Mouse (Mus musculus) common myeloid progenitor, adult 5-6 weeks (primary cell): Measurements from ENCODE around the gene Tulp1. TPM values are rescaled to one million over a fixed set of nuclear protein-coding genes. Genes with fewer than 3 reads are reported as not detected.

ENCODE experiments used
- ATAC-seq: replicated peaks from 2 replicates; pipeline ENCODE4 v1.8.0; 2016; ENCODE audit warnings: low read depth, mild to moderate bottlenecking, moderate TSS enrichment, inconsistent platforms; ENCODE audit not compliant: poor library complexity, severe bottlenecking
- total RNA-seq: library from RNA; stranded (forward); fragments of 200-1000, 187-1606 nt; gene quantifications from 2 replicates; pipeline ENCODE4 v1.2.3, GENCODE M21; 2017

Tulp1 gene
- total RNA-seq, 1 experiment from 2014 or later = not detected

DNA sequence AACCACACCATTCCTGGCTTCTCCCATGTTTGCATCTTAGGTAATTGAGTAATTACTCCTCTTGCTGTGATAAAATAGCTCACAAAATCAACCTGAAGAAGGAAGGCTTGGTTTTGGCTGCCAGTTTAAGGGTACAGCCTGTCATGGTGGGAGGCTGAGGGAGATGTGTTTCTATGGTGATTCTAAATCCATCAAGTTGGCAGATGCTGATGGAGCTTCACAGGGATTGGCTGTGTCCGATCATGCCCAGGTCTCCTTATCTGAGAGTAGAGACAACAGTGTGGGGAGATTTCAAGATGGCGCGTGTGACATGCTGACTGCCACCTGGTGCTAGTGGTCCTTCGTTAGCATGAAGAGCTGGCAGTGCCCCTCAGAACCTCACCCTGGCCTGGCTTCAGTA lies 43.3 kb downstream of the Tulp1 start:
- ATAC-seq = no peak

DNA sequence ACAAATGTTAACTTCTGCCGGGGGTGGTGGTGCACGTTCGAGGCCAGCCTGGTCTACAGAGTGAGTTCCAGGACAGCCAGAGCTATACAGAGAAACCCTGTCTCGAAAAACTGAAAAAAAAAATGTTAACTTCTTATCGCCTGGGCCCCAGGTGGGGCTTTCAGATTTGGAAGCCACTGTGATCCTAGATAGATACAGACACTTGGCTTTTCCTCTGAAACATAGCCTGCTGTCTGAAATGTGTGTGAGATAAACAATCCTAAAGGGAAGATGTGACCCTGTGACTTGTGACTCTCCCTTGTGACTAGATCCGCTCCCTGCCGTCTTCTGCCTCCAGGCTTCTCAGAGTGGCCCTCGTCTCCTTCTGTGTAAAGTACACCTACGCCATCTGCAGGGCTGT lies 47.3 kb downstream of the Tulp1 start:
- ATAC-seq = no peak

DNA sequence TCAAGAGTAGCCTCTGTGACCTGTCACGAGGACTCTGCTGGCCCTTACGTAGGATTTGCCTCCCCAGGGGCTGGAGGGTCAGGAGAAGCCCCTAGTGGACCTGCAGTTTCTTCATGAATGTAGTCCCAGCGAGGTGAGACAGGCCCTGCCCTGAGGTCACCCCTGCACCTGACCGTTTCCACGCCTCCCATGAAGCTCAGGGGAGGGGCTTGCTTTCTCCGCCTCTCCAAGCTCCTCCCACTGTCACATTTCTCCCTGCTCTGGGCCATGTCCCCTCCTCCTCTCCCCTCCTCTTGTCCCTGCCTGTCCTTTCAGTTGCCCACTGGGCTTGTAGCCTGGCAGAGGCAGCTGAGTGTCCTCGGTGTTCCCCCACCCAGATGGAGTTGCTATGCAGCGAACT lies 47.9 kb downstream of the Tulp1 start:
- ATAC-seq = no peak

DNA sequence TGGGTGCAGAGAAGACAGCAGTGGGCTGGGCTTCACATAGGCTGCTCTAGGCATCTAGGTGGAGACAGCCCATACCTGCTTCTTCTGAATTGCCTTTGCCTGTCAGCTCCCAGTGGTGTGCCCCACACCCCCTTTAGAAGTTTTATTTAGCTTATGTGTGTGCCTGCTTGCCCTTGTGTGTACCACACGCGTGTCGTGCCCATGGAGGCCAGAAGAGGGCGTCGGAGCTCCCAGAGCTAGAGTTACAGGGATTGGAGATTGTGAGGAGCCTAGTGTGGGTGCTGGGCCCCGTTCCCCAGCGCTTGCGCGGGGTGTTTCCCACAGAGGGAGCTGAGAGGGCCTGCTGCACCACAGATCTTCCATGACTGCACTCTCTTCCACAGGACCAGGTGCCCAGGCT lies 48.5 kb downstream of the Tulp1 start:
- ATAC-seq = no peak

DNA sequence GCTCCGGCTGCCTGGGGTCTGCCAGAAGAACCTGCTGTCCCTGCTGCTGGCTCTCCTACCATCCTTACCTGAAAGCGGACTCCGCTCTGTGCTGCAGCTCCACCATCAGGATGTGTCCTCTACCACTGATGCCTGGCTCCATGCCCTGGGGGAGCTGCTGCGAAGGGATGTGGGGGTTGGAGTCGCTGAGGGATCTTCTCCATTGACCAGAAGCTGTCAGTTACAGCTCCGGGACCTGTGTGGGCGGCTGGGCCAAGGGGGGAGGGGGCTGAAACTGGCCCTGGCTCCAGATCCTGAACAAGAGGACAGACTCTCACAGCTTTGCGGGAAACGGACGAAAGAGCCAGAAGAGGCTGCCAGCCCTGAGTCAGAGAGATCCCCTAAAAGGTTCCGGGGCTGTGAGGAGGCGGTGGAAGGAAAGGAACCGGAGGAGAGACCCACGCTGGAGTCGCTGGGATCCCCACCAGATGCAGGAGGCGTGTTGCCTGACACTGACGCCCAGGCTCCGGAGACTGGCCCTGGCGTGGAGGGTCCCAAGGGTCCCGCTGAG lies 49.3 kb downstream of the Tulp1 start:
- ATAC-seq = no peak

DNA sequence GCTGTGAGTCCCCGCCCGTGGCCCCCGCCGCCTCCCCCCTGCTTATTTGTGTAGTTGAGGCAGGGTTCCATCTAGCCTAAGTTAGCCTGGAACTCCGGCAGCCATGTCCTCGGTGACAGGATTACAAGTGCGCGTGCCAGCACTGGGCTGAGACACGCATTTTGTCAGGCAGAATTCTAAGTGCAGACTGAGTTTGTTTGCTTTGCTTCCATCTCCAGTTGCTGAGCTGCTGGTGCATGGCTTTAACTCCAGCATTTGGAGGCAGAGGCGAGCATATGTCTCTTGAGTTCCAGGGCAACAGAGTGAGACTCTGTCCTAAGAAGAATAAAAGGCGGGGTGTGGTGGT lies 51.2 kb downstream of the Tulp1 start:
- no peak for ATAC-seq

DNA sequence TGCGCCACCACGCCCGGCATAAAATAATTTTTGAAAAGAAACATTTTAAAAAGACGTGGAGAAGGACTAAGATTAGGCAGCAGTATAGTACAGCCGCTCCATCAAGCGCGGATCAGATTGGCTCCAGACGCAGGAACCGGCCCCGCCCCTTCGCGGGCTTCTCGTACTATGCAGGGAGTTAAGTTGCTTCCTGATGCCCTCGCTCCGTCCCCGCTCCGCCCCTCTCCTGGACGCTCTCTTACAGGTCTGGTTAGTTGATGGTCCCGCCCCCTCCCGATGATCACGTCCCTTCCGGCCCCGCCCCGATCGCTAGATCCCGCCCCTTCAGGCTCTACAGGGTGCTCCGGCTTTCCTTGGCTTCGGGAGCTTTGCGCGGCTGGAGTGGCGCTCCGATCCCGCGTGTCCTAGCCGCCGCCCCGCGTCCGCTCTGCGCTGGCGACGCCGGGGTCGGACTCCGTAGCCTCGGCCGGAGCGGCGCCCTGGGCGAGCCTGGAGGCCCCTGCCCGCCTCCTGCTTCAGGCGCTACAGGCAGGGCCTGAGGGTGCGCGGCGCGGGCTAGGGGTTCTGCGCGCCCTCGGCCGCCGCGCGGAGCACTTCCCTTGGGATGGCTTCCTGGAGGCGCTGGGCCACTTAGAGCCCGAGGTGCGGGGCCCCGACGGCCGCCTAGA lies 51.7 kb downstream of the Tulp1 start, which contains the start of gene Fance:
TSS of gene Fance (plus strand) at position 308 of the 668 bp plus-strand sequence.
- ATAC-seq = peak; percentile 93

DNA sequence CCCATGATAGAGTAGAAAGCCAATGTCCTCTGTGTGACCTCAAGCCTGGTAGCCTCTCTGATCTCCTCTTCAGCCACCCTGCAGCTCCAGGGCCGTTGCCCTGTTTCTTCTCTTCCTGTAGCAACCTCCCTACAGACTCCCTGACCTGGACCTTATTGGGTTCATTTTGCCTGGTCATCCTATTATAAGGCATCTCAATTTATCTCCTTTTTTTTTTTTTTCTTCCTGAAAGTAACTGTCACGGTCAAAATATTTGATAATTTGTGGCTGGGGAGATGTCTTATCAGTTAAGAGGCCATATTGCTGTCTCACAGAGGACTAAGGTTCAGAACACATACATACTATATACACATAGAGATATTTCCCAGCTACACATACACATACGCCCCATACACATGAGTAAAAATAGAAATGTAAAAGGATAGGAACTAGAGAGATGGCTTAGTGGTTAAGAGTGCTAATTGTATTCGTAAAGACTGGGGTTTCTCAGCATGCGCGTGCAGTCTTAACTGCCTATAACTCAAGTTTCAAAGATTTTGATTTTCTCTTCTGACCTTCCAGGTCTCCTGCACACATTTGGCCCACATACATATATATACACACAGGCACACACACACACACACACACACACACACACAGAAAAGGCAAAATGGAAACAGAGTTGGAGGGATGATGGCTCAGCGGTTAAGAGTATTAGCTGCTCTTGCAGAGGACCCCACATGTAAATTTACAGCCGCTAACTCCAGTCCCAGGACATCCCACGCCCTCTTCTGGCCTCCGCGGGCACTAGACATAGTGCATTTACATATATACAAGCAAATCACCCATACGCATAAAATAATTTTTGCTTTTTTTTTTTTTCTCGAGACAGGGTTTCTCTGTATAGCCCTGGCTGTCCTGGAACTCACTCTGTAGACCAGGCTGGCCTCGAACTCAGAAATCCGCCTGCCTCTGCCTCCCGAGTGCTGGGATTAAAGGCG lies 52.5 kb downstream of the Tulp1 start:
- ATAC-seq = peak; percentile 29; the same call in 1 of the 2 replicates

DNA sequence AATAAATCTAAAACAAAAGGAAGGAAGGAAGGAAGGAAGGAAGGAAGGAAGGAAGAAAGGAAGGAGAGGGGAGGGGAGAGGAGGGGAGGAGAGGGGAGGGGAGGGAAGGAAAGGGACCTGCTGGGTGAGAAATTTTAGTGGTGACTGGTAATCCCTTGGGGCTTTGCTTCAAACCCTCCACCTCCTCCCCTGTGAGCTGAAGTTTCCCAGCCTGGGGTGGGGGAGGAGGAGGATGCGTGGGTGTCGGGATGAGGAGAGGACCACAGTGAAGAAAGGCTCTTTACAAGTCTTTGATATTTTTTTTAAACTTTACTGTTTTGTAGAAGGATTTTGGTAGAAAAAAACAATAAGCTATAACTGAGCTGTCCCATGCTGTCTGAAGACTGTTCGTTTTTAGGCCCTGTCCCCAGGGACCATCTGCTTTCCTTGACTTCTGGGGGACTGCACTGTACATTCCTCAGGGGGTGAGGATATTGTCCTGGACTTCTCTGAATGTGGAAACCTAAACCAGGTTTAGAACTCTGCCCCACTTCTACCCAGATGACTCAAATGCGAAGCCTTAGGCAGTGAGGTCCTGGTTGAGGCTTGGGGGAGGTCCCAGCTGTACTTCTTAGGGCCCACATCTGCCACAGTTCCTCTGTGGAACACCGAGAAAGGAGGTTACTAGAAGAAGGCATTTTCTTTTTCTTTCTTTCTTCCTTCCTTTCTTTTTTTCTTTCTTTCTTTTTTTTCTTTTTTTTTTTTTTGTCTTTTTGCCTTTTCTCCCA lies 53.5 kb downstream of the Tulp1 start:
- ATAC-seq = no peak

DNA sequence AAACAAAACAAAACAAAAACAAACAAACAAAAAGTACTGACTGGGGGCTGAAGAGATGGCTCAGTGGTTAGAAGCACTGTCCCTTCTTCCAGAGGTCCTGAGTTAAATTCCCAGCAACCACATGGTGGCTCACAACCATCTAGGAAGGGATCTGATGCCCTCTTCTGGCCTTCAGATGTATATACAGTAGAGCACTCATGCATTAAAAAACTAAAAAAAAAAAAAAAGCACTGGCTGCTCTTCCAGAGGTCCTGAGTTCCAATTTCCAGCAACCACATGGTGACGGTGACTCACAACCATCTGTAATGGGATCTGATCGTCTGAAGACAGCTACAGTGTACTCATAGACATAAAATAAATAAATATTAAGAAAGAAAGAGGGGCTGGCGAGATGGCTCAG lies 54.2 kb downstream of the Tulp1 start:
- ATAC-seq = no peak

DNA sequence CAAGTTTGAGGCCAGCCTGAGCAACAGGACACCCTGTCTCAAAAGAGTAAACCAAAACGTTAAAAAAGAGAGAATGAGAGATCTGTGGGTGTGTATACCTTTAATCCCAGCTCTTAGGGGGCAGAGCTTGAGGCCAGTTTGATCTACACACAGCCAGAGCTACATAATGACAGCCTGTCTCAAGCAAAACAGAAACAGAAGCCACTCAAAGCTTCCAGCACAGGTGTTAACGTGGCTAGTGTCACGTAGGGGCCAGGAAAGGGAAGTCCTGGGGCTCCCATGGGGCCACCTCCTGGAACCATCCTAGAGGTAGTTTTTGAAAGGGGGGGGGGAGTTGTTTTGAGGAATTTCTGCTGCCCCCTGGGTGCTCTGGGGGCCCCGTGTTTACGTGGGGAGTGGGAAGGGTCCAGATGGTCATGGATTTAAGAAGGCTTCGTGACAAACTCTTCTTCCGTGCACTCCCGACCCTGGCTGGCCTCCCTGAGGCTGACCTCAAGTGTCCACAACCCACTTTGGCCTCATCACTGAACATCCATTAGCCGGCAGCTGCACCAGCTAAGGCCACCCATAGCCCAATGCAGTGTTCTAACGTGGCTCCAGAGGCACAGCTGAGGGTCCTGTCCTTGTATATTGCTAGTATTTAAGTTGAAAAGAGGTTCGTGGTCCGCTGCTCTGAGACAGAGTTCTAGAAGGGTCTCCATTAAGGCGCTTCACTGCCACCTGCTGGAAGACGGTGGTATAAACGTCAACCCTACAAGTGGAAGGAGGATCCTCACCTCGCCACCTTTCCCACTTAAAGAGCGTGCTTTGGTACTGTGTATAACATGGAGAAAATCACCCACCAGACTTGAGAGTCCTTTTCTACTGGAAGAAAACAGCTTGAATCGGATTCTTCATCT lies 56.5 kb downstream of the Tulp1 start:
- peak; percentile 61 for ATAC-seq

DNA sequence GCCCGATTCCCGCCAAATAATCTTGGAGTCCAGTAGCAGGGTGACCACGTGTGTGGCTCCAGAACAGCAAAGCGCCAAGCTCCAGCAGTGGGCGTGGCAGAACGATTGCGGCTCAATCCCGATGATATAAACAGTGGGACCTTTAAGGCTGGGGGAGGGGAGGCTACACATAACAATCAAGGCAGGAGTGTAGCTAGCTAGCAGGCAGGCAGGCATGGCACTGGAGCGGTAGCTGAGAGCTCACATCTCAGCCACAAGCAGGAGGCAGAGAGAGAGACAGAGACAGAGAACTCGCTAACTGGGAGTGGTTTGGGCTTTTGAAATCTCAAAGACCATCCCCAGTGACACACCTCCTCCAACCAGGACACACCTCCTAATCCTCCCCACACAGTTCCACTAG lies 59.9 kb downstream of the Tulp1 start:
- no peak for ATAC-seq

Other genes with a start within 250 kb of the Tulp1 start
- gene Scube3, start 223.1 kb downstream of the Tulp1 start, total RNA-seq = 0.92 and 1.0 TPM in 2 replicates
- 19.2 and 27.5 TPM in 2 replicates for gene Zfp523, start 188.1 kb downstream of the Tulp1 start, total RNA-seq
- gene Def6, start 157.4 kb downstream of the Tulp1 start, total RNA-seq = 103 and 128 TPM in 2 replicates
- 2.1 and 3.1 TPM in 2 replicates for gene Ppard, start 132.5 kb downstream of the Tulp1 start, total RNA-seq
- 15.9 and 36.0 TPM in 2 replicates for gene Fance, start 51.7 kb downstream of the Tulp1 start, total RNA-seq
- 1,140 and 1,191 TPM in 2 replicates for gene Rpl10a, start 36.8 kb downstream of the Tulp1 start, total RNA-seq
- gene Tead3, start 14.4 kb downstream of the Tulp1 start, total RNA-seq = not detected in 2 replicates
- gene Fkbp5, start 152.3 kb upstream of the Tulp1 start, total RNA-seq = 35.0 and 49.6 TPM in 2 replicates
- gene Armc12, start 165.6 kb upstream of the Tulp1 start, total RNA-seq = not detected in 2 replicates
- not detected in 2 replicates for gene Clpsl2, start 184.2 kb upstream of the Tulp1 start, total RNA-seq
- gene Clps, start 195.5 kb upstream of the Tulp1 start, total RNA-seq = not detected in 2 replicates
- gene Lhfpl5, start 210.4 kb upstream of the Tulp1 start, total RNA-seq = not detected in 2 replicates